Mouse (Mus musculus) brown adipose tissue, adult 24 weeks (tissue): ENCODE results near the gene Stox2. TPM values are rescaled to one million over a fixed set of nuclear protein-coding genes. Genes with fewer than 3 reads are reported as not detected.

Experiments
- H3K27ac ChIP-seq: fragments of 200-500 bp; replicated peaks from 2 replicates; pipeline ENCODE4 v1.5.1; 2012; ENCODE audit warnings: low read depth, mild to moderate bottlenecking, low read length
- H3K4me1 ChIP-seq: fragments of 200-500 bp; 2 replicates; pipeline ENCODE4 v1.6.1; 2012; ENCODE audit warnings: low read length, mixed read lengths; ENCODE audit not compliant: control insufficient read depth, insufficient read depth, insufficient read length
- H3K4me3 ChIP-seq: fragments of 200-500 bp; 2 replicates; pipeline ENCODE4 v1.5.1; 2012; ENCODE audit warnings: low read depth, mild to moderate bottlenecking, low read length, moderate library complexity; ENCODE audit not compliant: insufficient read depth
- polyA plus RNA-seq: library from polyadenylated mRNA; stranded (reverse); fragments of >200 nt; gene quantifications from 2 replicates; pipeline ENCODE4 v1.2.4, GENCODE M21; 2012; ENCODE audit not compliant: missing spikeins, insufficient read depth, insufficient read length

Stox2 gene
- polyA plus RNA-seq, 1 experiment = 6.5 TPM

DNA sequence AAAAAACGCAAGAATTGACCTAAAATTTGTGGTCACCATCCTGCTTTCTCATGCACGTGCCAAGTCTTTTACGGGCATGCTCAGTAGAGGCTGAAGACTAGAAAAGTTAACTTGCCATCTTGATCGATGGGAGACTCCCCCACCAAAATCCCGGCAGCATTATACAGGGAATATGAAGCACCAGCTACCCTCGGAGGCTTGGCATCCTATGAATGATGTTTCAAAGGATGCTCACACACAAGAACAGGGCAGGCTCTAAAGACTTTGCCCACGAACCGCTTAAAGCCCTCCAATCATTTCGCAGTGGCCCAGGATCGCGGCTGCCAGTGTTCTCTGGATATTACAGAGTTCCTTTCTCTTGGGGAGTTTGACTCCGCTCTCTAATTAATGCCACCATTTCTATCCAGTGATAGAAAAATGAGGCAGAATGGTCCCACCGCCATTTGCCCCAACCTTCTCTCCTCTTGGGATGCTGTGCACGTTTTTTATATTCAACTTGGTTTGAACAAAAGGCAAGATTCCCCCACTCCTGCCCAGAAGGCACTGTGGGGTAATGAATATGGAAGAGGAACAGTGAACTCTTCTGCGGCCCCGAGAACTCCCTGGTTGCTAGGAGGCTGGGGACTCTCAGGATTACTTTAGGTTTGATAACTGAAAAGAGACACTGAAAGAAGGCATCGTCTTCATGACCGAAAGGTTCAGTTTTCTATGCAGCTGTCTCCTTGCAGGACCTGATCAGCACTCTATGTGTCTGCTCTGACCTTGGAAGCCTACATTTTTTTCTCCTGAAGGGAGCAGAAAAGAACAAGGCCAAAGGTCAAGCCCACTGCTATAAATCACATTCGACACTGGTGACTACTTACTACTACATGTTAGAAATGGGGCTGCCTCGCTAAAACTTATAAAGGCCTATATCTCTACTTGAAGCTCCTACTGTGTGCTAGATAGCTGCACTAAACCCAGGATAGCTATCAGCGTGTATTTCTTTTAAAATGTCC lies 161.5 kb downstream of the Stox2 start:
- H3K4me3 ChIP-seq = no peak overlapping the region
- peaks cover 12% of the 10 kb centered on the region; the same call in 1 of the 2 replicates for H3K4me1 ChIP-seq
- no peak overlapping the region for H3K27ac ChIP-seq

DNA sequence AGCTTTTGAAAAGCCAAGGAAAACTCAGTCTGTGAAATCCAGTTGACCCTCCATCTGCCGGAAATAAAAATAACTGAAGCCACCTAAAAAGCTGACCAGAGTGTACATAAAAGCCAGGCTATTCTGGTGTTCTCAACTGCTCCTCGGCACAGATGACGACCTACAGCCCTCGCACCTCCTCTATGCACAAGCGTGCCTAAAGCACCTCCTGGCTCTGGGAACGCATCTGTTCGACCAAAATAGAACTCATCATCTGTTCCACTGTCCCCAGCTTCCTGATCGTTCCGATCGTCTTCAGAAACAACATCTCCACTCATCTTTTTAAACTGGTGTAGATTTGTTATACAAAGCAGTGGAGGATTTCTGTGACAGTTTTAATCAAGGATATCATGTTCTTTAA lies 166.3 kb downstream of the Stox2 start:
- H3K4me3 ChIP-seq = no peak overlapping the region
- H3K4me1 ChIP-seq = peaks cover 14% of the 10 kb centered on the region; the same call in 1 of the 2 replicates
- no peak overlapping the region for H3K27ac ChIP-seq

GRCm38 (mm10) chr8:47278211-47278610 lies 168.0 kb downstream of the Stox2 start:
- no peak overlapping the region for H3K27ac ChIP-seq
- no peak overlapping the region for H3K4me3 ChIP-seq
- peaks cover 8% of the 10 kb centered on the region; the same call in 1 of the 2 replicates for H3K4me1 ChIP-seq

DNA sequence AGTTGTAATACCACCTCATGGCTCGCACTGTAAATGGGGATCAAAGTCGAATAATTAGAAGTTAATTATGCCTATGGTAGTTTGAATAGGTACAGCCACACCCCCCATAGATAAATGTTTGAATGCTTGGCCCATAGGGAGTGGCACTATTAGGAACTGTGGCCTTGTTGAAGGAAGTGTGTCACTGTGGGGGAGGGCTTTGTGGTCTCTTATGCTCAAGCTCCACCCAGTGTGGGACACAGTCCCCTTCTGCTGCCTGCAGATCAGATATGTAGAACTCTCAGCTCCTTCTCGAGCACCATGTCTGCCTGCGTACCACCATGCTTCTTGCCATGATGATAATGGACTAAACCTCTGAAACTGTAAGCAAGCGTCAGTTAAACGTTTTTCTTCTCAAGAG lies 177.2 kb downstream of the Stox2 start:
- peaks cover 4% of the 10 kb centered on the region for H3K4me1 ChIP-seq
- no peak overlapping the region for H3K4me3 ChIP-seq
- H3K27ac ChIP-seq = no peak overlapping the region

DNA sequence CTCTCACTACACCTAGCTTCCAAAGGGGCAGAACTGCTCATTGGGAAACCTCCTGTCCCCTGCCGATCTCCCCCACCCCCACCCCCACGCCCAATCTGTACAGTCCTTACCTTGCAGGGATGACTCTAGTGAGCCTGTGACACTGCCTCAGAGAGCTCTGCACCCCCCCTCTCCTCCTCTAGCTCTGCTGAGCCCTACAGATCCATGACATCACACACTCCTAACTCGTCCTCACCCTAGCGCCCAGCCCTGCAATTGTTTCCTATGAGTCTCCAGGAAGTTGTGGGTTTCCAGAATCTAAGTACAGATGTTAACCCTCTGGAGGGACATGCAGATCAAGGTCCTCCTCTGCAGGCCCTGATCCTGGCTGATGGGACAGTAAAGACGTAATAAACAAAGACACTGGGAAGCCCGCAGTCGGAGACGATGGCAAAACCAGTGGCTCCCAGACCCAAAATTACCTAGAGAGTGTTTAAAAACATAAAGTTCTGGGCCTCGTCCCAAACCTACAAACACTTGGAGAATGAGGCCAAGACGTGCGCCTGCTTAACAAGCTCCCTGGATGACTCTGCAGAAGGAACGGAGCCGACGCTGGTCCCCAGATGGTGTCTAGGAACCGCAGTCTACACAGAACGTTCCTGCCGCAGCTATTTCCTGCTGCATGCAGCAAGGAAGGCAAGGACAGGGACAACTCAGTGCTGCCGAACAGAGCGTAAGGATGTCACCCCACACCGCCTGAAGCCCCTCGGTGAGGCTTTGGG lies 177.9 kb downstream of the Stox2 start:
- Histone ChIP-seq H3K27ac (peak overlapping the region; percentile 10; the same call in 1 of the 2 replicates), H3K4me1 (peaks cover 4% of the 10 kb centered on the region), H3K4me3 (peak overlapping the region; percentile 22)

DNA sequence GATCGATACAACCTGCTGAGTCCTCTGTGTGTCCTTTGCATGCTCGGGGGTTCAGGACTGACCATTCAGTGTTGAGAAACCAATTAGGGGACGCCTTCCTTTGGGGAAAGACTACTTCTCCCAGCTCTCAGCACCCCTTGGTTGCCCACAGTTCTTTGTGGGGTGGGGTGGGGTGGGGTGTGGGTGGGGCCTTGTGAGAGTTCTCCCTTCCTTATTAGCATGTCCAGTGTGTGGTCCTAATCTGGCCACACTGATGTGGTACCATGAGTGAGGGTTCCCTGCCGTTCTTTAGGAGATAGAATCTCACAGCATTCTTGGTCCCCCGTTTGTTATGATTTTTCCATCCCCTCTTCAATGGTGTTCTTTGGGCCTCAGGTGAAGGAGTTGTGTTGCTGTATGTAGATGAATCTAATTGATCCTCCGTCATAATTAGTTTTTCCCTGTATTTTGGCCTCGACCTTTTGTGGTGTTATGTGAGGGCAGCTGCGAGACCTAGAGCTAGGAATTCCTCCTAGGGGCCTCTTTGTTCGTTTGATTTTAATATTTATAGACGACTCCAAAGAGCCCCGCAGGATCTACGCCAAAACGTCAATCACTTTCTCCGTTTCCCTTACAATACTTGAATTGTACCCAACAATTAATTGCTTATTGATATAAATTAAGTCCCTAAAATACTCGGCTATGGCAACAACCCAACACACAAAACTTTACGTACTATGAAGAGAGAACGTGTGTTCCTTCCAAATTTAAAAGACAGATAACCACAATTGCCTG lies 182.9 kb downstream of the Stox2 start:
- H3K4me1 ChIP-seq = no peaks in the 10 kb centered on the region; the same call in none of the 2 replicates
- no peak overlapping the region for H3K27ac ChIP-seq
- no peak overlapping the region for H3K4me3 ChIP-seq

DNA sequence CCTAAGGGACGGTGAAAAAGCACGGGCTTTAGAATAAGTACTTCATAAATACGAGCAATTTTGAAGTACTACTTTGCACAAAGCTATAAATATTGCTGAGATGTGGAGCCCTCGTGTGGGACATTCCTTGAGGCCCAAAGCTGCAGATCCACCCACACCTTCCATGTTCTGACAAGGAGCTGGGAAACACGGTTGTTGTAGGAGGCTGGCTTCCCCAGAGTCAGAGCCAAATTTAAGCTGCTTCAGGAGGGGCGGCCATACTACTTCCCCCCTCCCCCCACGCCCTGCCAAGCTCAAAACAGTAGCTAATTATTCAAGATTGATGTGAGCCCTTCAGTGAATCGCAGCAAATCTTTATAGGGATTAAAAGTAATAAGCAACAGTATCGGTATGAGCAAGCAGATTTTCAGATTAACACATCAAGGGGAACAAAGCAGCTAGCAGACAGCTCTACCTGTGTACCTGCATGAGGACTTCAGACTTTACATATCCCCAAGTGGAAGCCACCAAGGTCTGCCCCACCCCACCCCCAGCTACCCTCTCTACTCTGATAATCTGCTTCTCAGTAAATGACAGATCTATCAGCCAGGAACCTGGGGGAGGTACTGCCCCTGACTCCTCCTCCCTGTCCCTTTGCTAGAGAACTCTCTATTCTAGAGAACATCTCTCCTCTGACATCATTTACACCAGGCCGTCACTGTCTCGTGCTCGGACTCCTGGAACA lies 185.2 kb downstream of the Stox2 start:
- Histone ChIP-seq H3K27ac (no peak overlapping the region), H3K4me1 (no peaks in the 10 kb centered on the region), H3K4me3 (no peak overlapping the region)

- H3K4me3 ChIP-seq = no peak overlapping the region
- H3K27ac ChIP-seq = no peak overlapping the region
- H3K4me1 ChIP-seq = peaks cover 7% of the 10 kb centered on the region; the same call in 1 of the 2 replicates
Observed at GRCm38 (mm10) chr8:47250832-47251231, 195.3 kb downstream of the Stox2 start.

DNA sequence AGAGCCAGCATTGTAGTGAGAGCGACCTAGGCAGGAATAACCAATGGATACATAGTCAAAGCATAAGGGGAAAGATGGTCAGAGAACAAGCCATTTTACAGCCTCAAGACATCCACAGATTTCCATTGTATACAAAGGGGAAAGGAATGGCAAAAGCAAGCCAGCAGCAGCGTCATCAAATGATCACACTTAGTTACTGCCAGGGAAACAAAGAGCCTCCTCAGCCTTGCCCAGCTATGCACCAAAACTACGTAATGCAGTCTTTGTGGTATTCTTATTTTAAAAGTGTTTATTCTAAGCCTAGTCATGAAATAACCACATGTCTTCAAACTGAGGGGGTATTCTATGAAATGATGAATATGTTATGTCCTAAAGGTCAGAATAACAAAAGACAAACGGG lies 201.0 kb downstream of the Stox2 start:
- Histone ChIP-seq H3K4me3 (no peak overlapping the region), H3K4me1 (peaks cover 7% of the 10 kb centered on the region), H3K27ac (no peak overlapping the region)

- peaks cover 7% of the 10 kb centered on the region for H3K4me1 ChIP-seq
- H3K4me3 ChIP-seq = no peak overlapping the region
- H3K27ac ChIP-seq = no peak overlapping the region
Observed at GRCm38 (mm10) chr8:47244202-47244601, 202.0 kb downstream of the Stox2 start.

DNA sequence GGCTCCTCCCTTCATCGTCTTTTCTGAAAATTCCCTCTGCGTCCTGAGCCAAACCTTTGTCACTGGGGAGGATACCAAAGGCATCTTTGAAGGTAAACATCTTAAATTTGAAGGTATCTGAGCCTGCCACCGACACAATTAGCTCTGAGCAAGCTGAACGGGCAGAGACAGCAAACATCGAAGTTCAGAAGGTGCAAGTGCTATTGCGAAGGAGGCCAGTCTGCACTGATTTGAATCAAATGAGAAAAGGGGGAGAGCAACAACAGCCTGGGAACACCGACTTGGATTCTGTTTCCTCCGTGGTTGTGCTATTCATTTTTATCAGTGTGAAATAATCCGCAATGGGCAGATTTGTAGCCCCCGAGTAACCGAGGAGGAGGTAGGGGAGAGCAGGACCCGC lies 202.5 kb downstream of the Stox2 start:
- no peak overlapping the region for H3K4me3 ChIP-seq

DNA sequence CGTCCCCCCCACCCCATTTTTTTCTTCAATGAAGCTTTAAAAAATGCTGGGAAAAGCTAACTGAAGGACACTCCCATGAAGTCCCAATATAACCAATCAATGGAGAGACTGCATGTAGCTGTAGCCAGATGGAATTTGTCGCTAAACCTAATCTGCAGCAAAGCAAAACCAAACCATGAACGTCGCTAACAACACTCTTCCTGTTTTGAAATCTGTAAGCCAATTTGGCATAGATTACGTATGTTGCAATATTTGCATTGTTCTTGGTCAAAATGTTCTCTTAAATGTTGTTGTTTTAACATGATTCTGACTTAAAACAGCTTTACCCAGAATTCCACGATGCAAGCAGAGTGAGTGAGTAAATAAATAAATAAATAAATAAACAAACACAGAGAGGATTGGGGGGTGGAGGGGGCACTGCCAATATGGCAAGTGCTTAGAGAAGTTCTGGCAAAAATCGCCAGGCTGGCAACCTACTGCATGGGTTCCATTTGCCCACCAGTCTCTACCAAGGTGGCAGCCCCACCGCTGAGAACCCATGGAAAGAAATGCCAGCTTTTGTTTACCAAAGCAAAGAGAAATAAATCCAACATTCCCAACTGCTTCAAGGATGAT lies 203.0 kb downstream of the Stox2 start:
- Histone ChIP-seq H3K4me1 (peaks cover 5% of the 10 kb centered on the region; the same call in 1 of the 2 replicates), H3K4me3 (peak overlapping the region; percentile 41; the same call in 1 of the 2 replicates), H3K27ac (0 out of 2 replicates have a peak overlapping the region, but pooled peaks have one; percentile 5)

More for the DNA sequence above, 202.5 kb downstream of the Stox2 start:
- H3K27ac ChIP-seq = 0 out of 2 replicates have a peak overlapping the region, but pooled peaks have one; percentile 5
- peaks cover 6% of the 10 kb centered on the region for H3K4me1 ChIP-seq

DNA sequence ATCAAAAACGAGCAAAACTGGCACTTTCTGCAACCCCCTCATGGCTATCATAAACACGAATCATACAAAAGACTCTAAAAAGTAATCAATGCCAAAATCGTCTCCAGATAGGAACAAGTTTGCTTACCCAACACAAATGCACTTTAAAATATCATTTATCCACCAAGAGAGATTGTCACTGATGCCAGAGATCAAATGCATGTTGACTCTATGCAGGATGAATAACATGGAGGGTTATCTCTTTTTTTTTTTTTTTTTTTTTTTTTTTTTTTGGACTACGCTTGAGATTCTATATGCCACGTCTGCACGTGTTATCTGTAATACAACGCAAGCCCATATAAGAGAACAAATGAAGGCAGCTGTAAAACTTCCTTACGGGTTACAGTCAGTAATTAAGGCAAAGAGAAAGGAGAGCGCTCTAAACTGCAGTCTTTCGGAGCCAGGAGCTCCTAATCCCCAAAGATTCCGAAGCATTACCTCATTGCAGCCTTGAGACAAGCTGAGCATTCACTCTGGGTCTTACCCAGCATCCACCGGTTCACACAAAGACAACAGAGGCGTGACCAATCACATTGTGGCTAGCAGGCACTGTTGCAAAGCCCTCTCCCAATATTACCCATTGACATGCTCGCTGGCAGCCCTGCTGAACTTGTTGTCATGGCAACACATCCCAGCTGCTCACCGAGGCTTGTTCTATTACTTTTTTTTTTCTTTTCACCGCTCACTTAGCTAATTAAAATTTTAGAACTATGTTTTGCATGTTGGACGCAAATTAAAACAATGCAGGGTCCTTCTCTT lies 203.8 kb downstream of the Stox2 start:
- Histone ChIP-seq H3K4me1 (peaks cover 5% of the 10 kb centered on the region; the same call in 1 of the 2 replicates), H3K4me3 (peak overlapping the region; percentile 41), H3K27ac (no peak overlapping the region; the same call in 1 of the 2 replicates)
